ENCODE assay signal across 8 mouse cellular contexts in genomic region chr12:112141300-112141699, GRCm38 (mm10). TPM values are rescaled to one million over a fixed set of nuclear protein-coding genes. Genes with fewer than 3 reads are reported as not detected.
A peak's percentile ranks its signal among the peaks of the same experiment; 100 is the strongest.
DNase-seq lines count a peak whose midpoint lies in the region; ATAC-seq lines count a peak whose summit lies in the region.
"Had no signal": no experiment of that assay in that cellular context is flagged by ENCODE, and none has a peak within 500 bp of the region (broad histone marks: within the 10 kb centered on the region; RNA-seq: fewer than 3 reads in every experiment).

No protein-coding gene starts in this region.

- H3K27me3 ChIP-seq in liver, embryonic 12.5 days (replicated peaks) = peaks cover 86% of the 10 kb centered on the region

- H3K36me3 ChIP-seq in liver, embryonic 12.5 days = no peaks in the 10 kb centered on the region
- H3K36me3 ChIP-seq: heart, embryonic 15.5 days had no signal

- ATAC-seq in liver, embryonic 12.5 days = no peak
- peak; percentile 55 for ATAC-seq in common myeloid progenitor, adult 5-6 weeks (replicated peaks; ENCODE audit: low read depth, poor library complexity, severe bottlenecking)
- peak; percentile 50 for ATAC-seq in megakaryocyte progenitor cell, adult 5-6 weeks (replicated peaks; ENCODE audit: poor library complexity)
- ATAC-seq in activated CD4-positive, CD25-positive, alpha-beta regulatory T cell, adult 4 months = no peak

- H3K27ac ChIP-seq in liver, embryonic 12.5 days = no peak overlapping the region
- H3K27ac ChIP-seq: heart, embryonic 15.5 days had no signal

- H3K4me2 ChIP-seq in liver, embryonic 12.5 days = no peak overlapping the region
- H3K4me2 ChIP-seq: heart, embryonic 15.5 days had no signal

- DNase-seq in liver = peak; percentile 54
- DNase-seq in NIH3T3 (ENCODE audit: low read depth) = peak; percentile 81
- DNase-seq in right cerebral cortex, postnatal 10 days (ENCODE audit: low spot score in 2 of 2) = no peak

- H3K9me3 ChIP-seq in liver, embryonic 12.5 days (replicated peaks) = no peaks in the 10 kb centered on the region
- H3K9me3 ChIP-seq: heart, embryonic 15.5 days had no signal

- H3K4me1 ChIP-seq in liver, embryonic 12.5 days = peaks cover 27% of the 10 kb centered on the region

- no peak overlapping the region for H3K9ac ChIP-seq in liver, embryonic 12.5 days
- H3K9ac ChIP-seq: heart, embryonic 15.5 days had no signal

- 2% methylated on average over 6 of the region's 6 CpGs for WGBS in liver, embryonic 12.5 days (ENCODE audit: insufficient replicate concordance)

- no peak overlapping the region for H3K4me3 ChIP-seq in liver, embryonic 12.5 days
- H3K4me3 ChIP-seq: heart, embryonic 15.5 days had no signal

RNA-seq across cellular contexts. Expression of gene Kif26a, which starts 4.7 kb away (rescaled TPM):
- 0.44 and 0.51 TPM in 2 replicates for polyA plus RNA-seq in liver, embryonic 12.5 days (2016; fragmentation: Nextera tagmentation; extraction: Ambion mirVana)
- total RNA-seq in common myeloid progenitor, adult 5-6 weeks (2017) = not detected in 2 replicates
- not detected in 2 replicates for total RNA-seq in megakaryocyte progenitor cell, adult 5-6 weeks (2015)
- total RNA-seq in megakaryocyte progenitor cell, adult 5-6 weeks (2017) = not detected in 2 replicates
- not detected for polyA plus RNA-seq in activated CD4-positive, CD25-positive, alpha-beta regulatory T cell, adult 4 months (2017; shearing (Covaris generic))

RNA-seq across cellular contexts. Expression of gene Aspg, which starts 34.8 kb away (rescaled TPM):
- 0.46 and 0.50 TPM in 2 replicates for polyA plus RNA-seq in liver, embryonic 12.5 days (2016; fragmentation: Nextera tagmentation; extraction: Ambion mirVana)
- not detected in 2 replicates for total RNA-seq in common myeloid progenitor, adult 5-6 weeks (2017)
- not detected in 2 replicates for total RNA-seq in megakaryocyte progenitor cell, adult 5-6 weeks (2015)
- total RNA-seq in megakaryocyte progenitor cell, adult 5-6 weeks (2017) = not detected in 2 replicates
- not detected for polyA plus RNA-seq in activated CD4-positive, CD25-positive, alpha-beta regulatory T cell, adult 4 months (2017; shearing (Covaris generic))

Comparison
In these comparisons a context has a peak if more than half of its experiments do, and no peak if none do; other contexts are left out.
1. DNase-seq: peak in liver (single experiment) and NIH3T3 (single experiment); none in right cerebral cortex, postnatal 10 days (0 of 2).
2. ATAC-seq: peak in common myeloid progenitor, adult 5-6 weeks (single experiment) and megakaryocyte progenitor cell, adult 5-6 weeks (single experiment); none in liver, embryonic 12.5 days (single experiment) and activated CD4-positive, CD25-positive, alpha-beta regulatory T cell, adult 4 months (single experiment).